Mouse (Mus musculus) embryo, embryonic 10 days (tissue): ENCODE measurements around the gene Wnt9a.

ENCODE experiments used
- DNase-seq: peaks from one replicate; pipeline ENCODE4 v3.0.0-alpha.2; 2015; ENCODE audit warnings: low spot score

Wnt9a gene

DNA sequence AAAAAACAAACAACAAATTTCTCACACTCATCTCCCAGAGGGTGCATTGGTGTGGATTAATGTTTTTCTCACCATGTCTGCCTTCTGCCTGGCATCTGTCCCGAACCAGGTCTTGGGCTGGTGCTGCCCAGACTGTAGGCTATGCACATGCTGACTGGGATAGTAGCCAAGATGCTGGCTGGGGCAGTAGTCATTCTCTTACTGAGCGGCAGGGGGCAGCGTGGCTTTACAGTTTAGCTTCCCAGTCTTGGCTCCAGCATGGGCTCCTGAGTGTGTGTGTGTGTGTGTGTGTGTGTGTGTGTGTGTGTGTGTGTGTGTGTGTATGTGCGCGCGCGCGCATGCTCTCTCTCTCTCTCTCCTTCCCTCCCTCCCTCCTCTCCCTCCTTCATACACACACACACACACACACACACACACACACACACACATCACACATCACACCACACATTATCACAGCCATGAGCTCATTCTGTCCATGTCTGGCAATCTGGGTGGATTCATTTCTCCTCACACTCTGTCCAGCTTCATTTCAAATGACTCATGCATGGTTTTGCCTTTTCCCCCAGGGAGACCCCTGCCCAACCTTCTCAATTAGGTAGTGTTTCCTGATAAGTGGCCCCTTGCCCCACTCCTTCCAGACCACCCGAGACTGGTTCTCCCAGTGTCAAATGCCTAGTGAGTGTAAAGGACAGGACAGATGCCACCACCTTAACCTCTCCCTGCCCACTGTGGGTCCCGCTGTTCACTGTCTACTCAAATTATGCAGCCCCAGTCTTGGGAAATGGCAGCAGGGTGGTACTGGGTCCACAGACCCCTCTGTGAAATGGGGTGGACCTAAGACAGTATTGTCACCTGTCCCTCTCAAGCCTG, 3.8 kb upstream of the Wnt9a start:
- peak; percentile 89 for DNase-seq

DNA sequence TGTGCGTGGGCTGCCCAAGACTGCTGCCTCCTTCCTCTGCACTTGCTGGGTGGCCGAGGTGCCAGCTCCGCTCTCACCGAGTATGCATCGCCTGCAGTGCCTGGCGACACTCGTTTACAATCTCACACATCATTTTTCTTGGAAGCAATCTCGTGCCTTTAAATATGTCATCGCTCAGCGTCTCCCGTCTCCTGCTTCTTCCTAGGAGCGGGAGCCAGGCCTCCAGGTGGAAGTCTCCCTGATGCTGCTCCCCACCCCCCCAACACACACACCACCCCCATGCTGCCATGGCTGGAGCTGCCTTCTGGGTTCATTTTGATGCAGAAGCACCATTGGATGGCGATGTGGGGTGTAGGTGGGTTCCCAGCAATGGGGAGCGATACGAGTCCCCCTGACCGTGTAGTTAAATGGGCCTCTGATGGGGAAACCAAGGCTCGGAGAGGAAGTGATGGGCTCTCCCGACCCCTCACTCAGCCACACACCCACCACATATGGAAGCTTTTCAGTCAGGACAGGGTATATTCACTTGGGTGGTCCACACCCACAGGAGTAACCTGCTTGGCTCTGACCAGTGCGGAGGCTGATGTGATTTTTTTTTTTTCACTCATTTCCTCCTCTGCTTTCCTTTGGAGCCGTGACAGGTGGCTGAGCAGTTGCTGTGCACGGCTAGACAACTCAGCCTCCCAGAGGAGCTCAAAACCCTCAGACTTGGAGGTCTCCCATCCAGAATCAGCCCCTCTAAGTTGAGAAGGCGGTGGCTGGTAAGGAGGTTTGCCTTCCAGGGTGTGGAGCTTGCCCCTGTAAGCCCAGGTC, 1.5 kb upstream of the Wnt9a start:
- DNase-seq = no peak

DNA sequence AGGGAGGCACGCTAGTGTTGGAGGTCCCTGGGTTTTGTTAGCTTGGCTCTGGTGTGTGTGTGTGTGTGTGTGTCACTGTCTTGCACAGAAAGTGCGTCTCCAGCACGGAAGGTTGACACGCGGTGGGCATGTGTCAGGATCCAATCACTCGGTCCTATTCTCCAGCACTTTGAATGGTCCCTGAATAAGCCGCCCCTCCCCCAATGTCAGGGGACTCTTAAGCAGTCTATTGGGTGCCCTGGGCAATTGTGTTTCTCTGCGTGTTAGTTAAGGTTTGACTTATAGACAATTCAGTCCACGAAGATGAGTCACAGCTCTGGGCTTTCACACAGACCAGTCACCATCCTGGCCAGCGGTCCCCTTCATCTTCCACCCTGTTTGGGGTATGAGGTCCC, 910 bp upstream of the Wnt9a start:
- no peak for DNase-seq

DNA sequence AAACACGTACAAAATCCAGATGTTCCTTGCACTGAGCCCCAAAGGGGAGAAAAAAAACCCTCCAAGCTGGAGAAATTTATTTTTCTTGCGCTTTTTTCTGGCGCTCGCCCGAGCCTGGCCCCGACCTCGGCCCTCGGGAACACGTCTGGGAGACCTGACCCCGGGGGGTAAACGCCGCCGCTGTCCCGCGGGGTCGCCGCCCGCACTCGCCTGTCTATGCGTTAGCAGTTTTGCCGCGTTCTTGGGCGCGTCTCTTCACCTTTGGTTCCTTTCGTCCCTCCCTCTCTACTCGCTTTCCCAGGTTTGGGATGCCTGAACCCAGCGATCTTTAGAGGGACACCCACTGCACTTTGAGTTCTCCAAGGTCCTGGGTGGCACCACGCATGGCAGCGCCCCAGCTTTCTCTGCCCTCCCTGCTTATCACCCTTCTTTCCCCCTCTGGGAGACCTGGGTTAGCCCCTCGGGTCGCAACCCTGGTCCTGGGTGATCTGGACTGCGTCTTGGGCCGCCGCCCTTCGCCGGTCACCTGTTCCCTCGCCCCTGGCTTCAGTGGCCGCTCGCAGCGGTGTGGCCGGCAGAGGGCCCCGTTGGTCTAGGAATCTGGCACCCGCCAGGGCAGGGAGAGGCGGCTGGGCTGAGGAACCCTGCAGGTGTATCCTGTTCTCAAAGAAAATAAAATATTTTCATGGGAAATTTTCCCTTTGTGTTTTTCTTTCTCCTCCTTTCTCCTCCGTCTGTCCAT, 865 bp downstream of the Wnt9a start:
- DNase-seq = peak; percentile 87

DNA sequence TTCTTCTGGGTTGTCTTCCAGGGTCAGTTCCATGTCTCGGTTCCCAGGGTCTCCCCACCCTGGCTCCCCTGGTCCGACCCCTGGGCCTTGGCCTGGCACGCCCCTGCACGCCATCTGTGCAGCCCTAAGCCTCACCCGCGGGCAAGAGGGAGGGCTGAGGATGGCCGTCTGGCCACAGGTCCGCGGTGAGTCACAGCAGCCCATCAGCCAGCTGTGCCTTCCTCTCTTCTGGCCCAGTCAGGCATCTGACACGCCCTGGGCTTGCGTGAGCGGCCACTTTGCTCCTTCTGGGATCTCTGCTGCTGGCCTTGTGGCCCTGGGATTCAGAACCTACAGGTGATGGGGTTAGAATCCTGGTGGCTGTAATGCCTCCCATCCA, 1.4 kb downstream of the Wnt9a start:
- DNase-seq = no peak

DNA sequence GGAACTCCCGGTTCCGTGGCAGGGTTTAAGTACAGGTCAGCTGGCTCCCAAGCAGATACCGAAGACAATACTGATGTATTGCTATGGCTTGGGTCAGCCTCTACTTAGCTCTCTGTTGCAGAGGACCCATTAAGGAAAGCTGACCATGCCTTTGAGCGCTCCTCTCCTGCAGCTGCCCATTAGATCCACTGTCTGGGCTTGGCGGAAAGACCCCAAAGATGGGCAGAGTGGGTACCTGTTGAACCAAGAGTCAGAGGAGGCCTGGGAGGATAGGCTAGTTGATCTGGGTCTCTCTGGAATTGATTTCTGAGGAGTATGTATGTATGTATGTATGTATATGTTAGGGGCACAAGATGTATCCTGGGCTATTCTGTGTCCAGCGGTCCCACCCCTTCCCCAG, 1.9 kb downstream of the Wnt9a start:
- DNase-seq = no peak

DNA sequence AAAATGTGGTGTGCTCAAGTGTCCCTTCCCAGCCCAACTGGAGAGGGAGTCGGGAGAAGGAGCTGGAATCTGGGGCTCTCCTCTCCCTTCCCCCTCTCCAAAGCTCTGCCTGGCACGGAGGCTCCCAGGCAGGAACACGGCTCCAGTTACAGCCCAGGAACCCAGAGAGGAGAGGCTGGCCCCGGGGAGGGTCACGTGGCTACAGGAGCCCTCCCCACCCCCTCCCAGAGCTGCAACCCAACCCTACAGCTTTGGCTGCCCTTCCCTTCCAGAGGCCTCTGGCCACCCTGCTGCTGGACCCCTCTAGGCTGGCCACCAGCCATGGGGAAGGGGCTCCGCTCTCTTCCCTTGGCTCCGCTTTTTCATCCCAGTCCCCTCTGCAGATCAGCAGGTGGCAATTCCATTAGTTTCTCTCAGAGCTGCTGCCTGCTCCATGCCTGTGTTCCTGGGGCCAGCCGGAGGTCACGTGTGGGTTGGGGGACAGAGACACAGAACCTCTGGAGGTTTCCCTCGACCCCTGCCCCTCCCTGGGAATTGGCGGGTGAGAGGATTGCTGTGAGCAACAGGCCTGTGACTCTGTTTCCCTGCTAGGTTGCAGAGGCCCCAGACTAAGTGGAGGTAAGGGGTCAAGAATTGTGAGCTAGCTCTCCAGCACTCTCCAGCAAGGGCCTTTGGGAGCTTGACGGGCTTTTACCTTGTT, 2.5 kb downstream of the Wnt9a start:
- peak; percentile 81 for DNase-seq

DNA sequence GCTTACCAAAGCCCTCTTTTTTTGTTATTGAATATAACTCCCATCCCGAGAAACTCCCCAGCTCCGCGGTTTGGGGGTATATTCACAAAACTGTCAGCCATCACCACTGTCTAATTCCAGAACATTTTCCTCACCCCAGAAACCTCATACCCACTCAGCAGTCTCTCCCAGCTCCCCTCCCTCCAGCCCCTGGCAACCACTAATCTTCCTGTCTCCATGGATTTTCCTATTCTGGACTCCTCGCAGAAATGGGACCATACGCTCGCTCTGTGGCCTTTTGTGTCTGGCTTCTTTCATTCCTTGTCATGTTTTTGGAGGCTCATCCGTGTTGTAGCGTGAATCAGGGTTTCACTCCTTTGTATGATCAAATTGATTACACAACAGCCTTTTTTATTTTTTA, 3.2 kb downstream of the Wnt9a start:
- no peak for DNase-seq

DNA sequence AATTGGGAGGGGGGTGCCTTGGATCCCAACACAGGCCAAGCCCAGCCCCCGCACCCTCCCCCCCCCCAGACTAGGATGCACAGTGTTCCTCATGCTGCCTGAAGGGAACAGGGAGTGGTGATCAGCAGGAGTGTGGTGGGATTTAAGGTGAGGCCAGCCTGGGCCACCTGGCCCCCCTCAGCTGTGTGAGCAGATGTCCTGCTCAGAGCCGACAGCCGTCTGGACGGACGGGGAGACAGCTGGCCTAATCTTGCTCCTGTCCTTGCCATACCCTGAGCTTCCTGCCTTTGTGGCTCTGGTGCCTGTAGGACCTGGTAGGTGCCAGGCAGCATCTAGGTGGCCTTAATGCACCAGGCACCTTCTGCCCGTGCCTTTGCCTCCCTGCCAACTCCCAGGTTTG, 5.3 kb downstream of the Wnt9a start:
- no peak for DNase-seq

DNA sequence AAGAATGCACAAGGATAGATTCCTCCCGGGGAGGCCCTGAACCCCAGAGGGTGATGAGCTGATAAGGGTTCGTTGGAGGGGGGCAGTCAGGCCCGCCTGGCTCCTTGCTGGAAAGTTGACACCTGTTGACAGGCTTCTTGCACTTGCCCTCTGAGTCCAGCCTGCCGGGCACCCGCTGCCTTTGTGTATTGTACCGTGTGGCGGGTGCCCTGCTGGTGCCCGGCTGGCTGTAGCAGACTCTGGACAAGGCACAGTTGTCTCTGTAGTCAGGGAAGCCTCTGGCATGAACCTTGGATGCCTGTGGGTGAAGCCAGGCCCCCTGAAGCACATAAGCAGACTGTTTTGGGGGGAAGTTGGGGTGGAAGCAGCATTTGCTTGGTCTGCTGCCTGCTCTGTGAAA, 5.8 kb downstream of the Wnt9a start:
- DNase-seq = no peak

DNA sequence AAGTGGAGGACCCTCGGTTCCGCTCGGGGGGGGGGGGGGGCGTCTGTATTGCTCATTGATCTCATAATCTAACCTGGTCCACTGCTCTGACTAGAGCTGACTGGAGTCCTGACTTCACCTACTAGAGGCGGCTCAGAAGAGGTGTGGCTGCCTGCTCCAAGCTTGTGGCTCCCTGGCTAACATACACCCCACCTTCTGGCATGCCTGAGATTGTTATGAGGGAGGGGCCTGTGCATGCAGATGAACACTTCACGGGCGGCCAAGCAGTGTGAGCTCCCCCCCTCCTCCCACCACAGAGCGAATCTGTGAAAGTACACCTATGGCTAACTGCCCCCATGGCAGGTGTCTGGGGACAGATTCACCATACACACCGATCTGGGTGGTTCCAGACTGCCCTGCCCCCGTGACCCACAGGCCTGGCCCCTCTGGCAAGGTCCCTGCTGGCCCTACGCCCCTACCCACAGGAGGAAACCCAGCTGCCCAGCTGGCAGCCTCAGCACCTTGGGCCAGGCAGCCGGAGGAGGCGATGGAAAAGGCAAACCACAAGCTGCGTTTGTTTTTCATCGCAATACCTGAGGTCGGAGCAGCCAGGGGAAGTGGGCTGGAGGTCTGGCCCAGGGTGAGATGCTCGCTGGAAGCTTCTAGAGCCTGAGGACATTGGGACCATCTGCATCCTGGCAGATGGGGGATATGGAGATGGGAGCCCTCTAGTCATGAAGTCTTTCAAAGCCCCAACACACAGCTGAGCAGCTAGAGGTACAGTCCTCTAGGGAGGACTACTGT, 6.5 kb downstream of the Wnt9a start:
- DNase-seq = no peak

DNA sequence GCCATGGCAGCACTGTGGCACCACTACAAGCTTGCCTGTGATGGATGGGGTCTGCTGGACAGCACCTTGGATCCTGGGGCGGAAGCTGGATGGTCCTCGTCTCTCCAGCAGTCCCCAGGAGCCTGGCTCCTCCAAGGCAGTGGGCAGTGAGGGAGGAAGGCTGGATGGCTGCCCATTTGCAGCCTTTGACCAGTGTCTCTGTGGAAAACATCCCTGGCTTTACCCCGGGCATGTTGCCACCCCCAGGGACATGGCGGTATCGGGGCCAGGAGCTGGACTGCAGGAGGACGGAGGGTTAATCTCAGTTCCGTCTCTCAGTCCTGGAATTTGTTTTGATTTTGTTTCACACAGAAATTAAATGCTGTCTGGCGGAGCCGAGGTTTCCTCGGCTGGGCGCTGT, 7.2 kb downstream of the Wnt9a start:
- DNase-seq = no peak

DNA sequence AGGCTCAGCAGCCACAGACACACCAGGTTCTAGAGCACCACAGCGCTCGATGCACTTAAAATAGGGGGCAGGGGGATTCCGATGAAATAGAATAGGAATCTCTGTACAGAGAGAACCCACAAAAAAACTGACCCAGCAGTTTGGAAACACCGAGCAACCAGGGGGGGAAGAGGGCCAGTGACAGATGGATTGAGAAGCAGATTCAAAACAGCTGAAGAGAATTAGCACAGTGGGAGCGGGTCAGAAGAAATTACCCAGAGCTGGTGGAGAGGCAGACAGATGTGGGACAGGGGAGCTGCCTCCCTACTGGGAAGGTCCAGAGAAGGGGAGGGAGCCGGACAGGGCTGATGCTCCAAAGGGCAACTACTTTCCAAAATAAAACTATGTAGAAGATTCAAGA, 9.8 kb downstream of the Wnt9a start:
- DNase-seq = no peak

DNA sequence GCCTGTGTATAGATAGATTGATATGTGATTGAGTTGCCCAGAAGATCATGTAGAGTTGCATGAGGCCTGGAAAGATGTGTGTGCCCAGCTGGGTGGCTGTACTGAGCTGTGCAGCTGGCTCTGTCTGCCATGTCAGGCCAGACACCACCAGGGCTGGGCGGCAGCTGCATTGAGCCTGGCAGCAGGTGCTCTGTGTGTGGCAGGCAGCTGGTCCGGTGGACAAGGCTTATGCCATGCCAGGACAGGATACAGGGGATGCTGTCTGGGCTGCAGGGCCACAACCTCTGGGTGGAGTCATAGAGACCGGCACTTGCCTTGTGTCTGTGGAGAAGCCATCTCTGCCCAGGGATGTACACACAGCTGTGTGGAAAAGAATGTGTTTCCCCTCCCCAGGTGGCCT, 16.3 kb downstream of the Wnt9a start:
- no peak for DNase-seq

DNA sequence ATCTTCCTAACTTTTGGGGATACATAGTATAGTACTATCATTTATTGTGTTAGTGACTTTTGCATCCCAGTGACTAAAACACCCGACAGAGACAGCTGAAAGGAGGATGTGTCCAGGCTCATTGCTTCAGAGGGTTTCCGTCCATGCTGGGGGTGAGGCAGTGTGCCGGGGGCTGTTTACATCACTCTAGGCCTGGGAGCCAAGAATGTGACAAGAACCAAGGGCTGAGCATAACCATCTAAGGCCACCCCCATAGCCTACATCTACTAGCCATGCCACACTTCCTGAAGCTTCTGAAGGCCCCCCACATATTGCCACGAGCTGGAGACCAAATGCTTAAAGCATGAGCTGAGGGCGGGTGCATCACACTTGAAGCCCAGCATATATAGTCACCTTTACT, 18.0 kb downstream of the Wnt9a start:
- no peak for DNase-seq

DNA sequence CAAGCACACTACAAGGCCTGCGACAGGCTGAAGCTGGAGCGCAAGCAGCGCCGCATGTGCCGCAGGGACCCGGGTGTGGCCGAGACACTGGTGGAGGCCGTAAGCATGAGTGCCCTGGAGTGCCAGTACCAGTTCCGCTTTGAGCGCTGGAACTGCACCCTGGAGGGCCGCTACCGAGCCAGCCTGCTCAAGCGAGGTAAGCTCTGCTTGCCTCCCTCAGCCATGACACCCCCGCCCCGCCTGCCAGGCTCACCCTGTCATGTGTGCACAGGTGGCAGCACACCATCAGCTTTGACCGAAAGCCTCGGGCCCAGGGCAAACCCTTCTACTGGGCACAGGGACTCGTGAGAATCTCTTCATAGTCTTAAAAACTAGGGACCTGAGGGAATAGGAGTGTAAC, 20.9 kb downstream of the Wnt9a start:
- DNase-seq = no peak

DNA sequence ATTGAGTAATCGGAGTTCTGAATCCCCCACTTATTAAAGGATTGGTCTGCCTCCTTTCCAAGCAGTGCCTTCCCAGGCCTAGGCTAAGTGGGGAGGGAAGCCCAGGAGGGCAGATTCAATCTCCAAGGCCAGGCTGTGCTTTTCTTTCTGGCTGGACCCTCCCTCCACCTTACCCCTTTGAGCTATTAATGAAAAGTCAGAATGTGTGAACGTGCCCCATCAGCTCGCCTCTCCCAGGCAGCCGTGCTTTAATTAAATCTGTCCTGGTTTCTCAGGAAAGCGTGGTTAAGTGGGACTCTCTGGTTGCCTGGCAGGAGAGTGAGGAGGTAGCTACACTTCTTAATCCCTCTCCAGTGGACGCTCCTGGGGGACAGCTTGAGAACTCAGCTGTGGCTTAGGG, 22.9 kb downstream of the Wnt9a start:
- no peak for DNase-seq

DNA sequence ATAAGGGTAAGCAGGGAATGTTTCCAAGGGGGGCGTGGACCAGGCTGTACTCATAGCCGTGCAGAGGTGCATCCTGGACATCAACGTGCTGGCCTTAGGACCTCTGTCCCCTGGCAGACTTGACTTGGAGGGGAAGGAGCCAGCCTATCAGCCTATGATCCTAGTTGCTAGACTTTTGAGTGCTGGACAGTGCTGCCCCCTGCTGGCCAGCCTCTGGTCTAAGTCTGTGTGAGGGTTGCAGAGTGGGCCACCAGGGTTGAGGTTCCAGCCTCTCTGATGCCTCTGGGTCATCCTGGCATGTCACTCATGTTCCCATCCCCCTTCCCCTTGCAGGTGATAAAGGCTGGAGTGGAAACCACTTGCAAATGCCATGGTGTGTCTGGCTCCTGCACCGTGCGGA, 23.8 kb downstream of the Wnt9a start:
- DNase-seq = peak; percentile 87

DNA sequence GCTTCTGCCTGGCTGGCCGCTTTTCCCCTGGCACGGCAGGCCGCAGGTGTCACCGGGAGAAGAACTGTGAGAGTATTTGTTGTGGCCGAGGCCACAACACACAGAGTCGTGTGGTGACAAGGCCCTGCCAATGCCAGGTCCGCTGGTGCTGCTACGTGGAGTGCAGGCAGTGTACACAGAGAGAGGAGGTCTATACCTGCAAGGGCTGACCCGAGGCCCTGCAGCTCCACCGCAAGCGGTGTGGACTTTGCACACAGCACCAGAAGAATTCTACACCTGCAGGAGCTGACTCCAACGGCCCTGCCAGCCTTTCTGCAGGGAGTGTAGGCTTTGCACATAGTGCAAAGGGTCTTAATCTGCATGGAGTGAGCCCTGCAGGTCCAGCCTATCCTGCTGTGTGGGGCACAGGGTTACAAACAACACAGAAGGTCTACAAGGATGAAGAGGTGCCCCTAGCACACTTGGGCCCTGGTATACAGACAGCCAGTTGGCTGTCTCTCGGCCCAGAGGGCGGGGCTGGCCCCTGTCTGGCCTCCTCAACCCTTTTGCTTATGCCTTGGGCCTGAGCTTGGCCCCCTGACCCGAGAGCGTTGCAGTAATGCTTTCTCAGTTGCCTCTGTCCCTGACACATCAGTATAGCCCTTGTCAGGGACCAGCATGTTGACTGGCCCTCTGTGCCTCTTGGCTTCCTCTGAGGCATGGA, 24.6 kb downstream of the Wnt9a start:
- DNase-seq = no peak

DNA sequence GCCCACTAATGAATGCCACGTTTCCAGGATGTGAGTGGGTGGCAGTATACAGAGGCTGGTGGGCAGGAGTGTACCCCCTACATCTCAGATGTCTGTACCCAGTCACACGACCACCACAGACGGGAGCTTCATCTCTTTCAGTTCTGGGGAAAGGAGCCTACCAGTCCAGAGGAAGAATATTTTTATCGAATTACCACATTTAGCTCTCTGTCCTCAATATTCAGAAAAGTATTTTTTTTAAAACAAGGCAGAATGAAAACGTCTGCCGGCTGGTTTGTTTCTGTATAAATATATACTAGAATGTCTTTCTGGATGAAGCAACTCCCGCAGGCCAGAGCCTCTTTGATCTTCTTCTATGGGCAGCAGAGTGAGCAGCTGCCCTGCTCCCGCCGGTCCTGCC, 26.2 kb downstream of the Wnt9a start:
- no peak for DNase-seq

DNA sequence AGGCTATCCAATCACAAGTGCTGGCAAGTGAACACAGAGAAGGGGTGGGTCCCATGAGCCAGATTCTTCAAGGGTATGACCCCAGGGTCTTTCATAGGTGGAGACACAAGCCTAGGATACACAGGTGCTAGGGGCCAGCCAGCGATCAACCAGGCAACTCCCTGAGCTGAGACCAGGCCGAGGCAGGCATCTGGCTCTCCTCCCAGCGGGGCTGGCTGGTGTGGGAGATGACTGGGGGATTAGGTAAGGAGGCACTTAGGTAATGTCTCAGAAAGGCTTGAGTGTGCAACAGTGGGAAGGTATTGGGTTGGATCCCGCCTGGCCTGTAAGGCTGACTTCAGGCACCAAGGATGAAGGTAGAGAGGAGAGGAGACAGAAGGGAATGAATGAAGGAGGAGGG, 28.4 kb downstream of the Wnt9a start:
- no peak for DNase-seq
